Mouse (Mus musculus) myocyte (in vitro differentiated cells): ENCODE results near the gene 1810010H24Rik.

Source experiments
- E2F4 ChIP-seq: IDR thresholded peaks from one replicate; pipeline ENCODE4 v1.6.1; 2011; ENCODE audit warnings: mild to moderate bottlenecking, control low read depth, moderate library complexity; ENCODE audit not compliant: insufficient read depth
- MAX ChIP-seq: IDR thresholded peaks from one replicate; pipeline ENCODE4 v1.6.1; 2011; ENCODE audit warnings: low read depth, mild to moderate bottlenecking, control low read depth
- POLR2A ChIP-seq: IDR thresholded peaks from one replicate; pipeline ENCODE4 v1.6.1; 2011; ENCODE audit warnings: low read depth, mild to moderate bottlenecking, control low read depth, moderate library complexity; ENCODE audit not compliant: insufficient read length
- POLR2AphosphoS2 ChIP-seq: IDR thresholded peaks from one replicate; pipeline ENCODE4 v1.6.1; 2011; ENCODE audit warnings: low read depth, control low read depth; ENCODE audit not compliant: insufficient read length
- REST ChIP-seq: IDR thresholded peaks from one replicate; pipeline ENCODE4 v1.6.1; 2011; ENCODE audit warnings: mild to moderate bottlenecking, control low read depth, moderate library complexity; ENCODE audit not compliant: insufficient read depth, insufficient read length
- TCF12 ChIP-seq: IDR thresholded peaks from one replicate; pipeline ENCODE4 v1.6.1; 2011; ENCODE audit warnings: mild to moderate bottlenecking, control low read depth; ENCODE audit not compliant: poor library complexity, insufficient read depth, severe bottlenecking

DNA sequence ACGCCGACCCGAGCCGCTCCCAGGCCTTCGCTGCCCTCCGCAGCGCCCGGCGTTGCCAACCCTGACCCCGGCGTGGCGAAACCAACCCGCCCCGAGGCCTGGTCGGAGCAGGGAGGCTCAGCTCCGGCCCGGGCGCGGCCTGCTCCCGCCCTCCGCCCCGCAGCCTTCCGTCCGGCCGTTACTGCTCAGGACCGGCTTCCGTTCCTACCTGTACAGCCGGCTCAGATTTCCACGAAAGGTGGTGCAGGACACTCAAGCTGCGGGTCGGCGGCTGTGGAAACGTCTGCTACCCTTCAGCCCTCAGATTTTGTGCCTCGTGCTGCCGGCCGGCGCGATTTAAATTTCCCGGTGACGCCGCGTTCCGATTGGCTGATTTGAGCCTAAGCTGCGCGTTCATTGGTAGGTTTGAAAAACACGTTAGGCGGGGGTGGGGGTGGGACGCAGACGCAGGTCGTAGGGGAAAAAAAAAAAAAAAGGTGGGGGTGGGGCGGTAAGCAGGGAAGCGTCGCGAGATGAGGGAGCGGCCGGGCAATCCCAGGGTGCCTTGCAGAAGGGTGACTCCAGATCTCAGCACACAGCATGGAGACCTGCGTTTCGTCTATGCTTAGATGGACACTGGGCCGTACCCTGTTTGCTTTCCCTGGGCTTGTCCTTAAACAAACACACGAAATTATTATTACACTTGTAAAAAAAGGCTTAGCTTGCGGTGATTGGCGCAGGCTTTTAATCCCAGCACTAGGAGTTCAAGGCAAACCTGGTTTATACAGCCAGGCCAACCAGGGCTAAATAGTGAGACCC, 26.1 kb upstream of the 1810010H24Rik start, which contains the start of gene Kpna2:
- TF ChIP-seq MAX = peak; percentile 8
- TF ChIP-seq POLR2A = peak; percentile 86
- TF ChIP-seq TCF12 = no peak
- TF ChIP-seq POLR2AphosphoS2 = peak; percentile 95
- no peak for TF ChIP-seq REST
- TF ChIP-seq E2F4 = peak; percentile 75
